ENCODE assay signal across 22 mouse cellular contexts in the genomic region with DNA sequence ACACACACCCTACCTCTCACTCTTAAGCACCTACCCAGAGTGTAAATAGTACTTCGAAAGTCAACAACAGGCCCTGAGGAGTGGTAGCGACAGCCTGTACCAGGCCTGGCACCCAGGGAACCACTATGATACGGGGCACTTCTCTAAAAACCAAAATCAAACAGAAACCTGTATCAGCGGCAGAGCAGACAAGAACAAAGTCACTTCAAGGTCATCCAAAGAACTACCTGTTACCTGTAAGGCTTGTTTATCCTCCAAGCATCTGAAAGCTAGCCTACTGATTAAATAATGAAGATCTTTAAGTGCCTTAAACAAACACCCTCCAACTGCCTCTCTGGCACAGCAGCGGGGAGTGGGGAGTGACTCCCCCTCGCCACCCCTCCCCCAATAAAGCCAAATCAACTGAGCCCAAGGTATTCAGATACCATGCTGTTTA.
DNase-seq lines count a peak whose midpoint lies in the region; ATAC-seq and TF ChIP-seq lines count a peak whose summit lies in the region.
"Had no signal": no experiment of that assay in that cellular context is flagged by ENCODE, and none has a peak within 500 bp of the region (broad histone marks: within the 10 kb centered on the region; RNA-seq: fewer than 3 reads in every experiment).

No protein-coding gene starts in this region.

- ATAC-seq in lung, embryonic 14.5 days (ENCODE audit: insufficient read depth) = peak; percentile 70
- ATAC-seq in stomach, embryonic 16.5 days (ENCODE audit: insufficient read depth, low FRiP score) = peak; percentile 82; the same call in 1 of the 2 replicates
- ATAC-seq: forebrain, embryonic 16.5 days; midbrain, embryonic 13.5 days; Patski had no signal

- 0 out of 2 replicates have a peak overlapping the region, but pooled peaks have one; percentile 26 for H3K4me2 ChIP-seq in lung, embryonic 14.5 days
- no peak overlapping the region for H3K4me2 ChIP-seq in stomach, embryonic 16.5 days (ENCODE audit: low read depth, low read length)
- H3K4me2 ChIP-seq: heart, embryonic 13.5 days; limb, embryonic 12.5 days; liver, embryonic 13.5 days; midbrain, embryonic 13.5 days had no signal

- DNase-seq in kidney, adult 2 months = peak; percentile 38
- DNase-seq in kidney, adult 9 months = no peak
- DNase-seq in lung, embryonic 14.5 days = peak; percentile 35
- peak; percentile 43 for DNase-seq in lung, postnatal 14 days
- no peak for DNase-seq in spleen, postnatal 36 days (ENCODE audit: low spot score in 2 of 2)
- no peak for DNase-seq in kidney, postnatal 10 days
- DNase-seq: adrenal gland, postnatal 36 days; cerebellum, adult 11-12 months; cerebellum, postnatal 10 days; gastrocnemius, postnatal 36 days; kidney, adult 18-20 months; kidney, postnatal 14 days; liver, embryonic 13.5 days; thymus, postnatal 25 days had no signal

- no peaks in the 10 kb centered on the region for H3K9me3 ChIP-seq in lung, embryonic 14.5 days (ENCODE audit: low read depth, low read length)
- no peaks in the 10 kb centered on the region for H3K9me3 ChIP-seq in stomach, embryonic 16.5 days (replicated peaks; ENCODE audit: control insufficient read depth, low read length)
- H3K9me3 ChIP-seq: forebrain, embryonic 10.5 days; heart, embryonic 13.5 days; limb, embryonic 12.5 days; liver, embryonic 13.5 days; midbrain, embryonic 13.5 days had no signal

- H3K36me3 ChIP-seq in kidney, adult 2 months (ENCODE audit: control insufficient read depth, insufficient read depth, low read length) = no peaks in the 10 kb centered on the region
- no peaks in the 10 kb centered on the region for H3K36me3 ChIP-seq in lung, embryonic 14.5 days (ENCODE audit: insufficient read depth)
- no peaks in the 10 kb centered on the region for H3K36me3 ChIP-seq in stomach, embryonic 16.5 days (ENCODE audit: control insufficient read depth, insufficient read depth, low read length)
- H3K36me3 ChIP-seq: heart, embryonic 13.5 days; liver, embryonic 13.5 days; midbrain, embryonic 13.5 days had no signal

- H3K4me3 ChIP-seq in kidney, adult 2 months (ENCODE audit: insufficient read depth, low read depth, low read length) = no peak overlapping the region
- no peak overlapping the region for H3K4me3 ChIP-seq in lung, embryonic 14.5 days (ENCODE audit: low read depth, low read length)
- H3K4me3 ChIP-seq in stomach, embryonic 16.5 days (replicated peaks; ENCODE audit: low read length) = no peak overlapping the region
- H3K4me3 ChIP-seq: forebrain, embryonic 10.5 days; heart, adult 2 months; heart, embryonic 13.5 days; limb, embryonic 12.5 days; liver, embryonic 13.5 days; midbrain, embryonic 13.5 days had no signal

- TF ChIP-seq POLR2A in kidney, adult 2 months (IDR thresholded peaks at IDR 0.05; ENCODE audit: low read depth, low read length) = no peak

- TF ChIP-seq CTCF in kidney, adult 2 months (conservative IDR thresholded peaks at IDR 0.05; ENCODE audit: insufficient read depth, insufficient read length, low read depth, low read length) = no peak
- TF ChIP-seq CTCF in lung, embryonic 14.5 days (IDR thresholded peaks at IDR 0.05; ENCODE audit: low read depth) = no peak

- H3K9ac ChIP-seq in lung, embryonic 14.5 days = no peak overlapping the region
- no peak overlapping the region for H3K9ac ChIP-seq in stomach, embryonic 16.5 days (ENCODE audit: low read length)
- H3K9ac ChIP-seq: limb, embryonic 12.5 days; liver, embryonic 13.5 days; midbrain, embryonic 13.5 days had no signal

- peak overlapping the region; percentile 80 for H3K27ac ChIP-seq in kidney, adult 2 months (ENCODE audit: insufficient read depth, low read depth, low read length)
- H3K27ac ChIP-seq in lung, embryonic 14.5 days (ENCODE audit: low read depth) = peak overlapping the region; percentile 65
- H3K27ac ChIP-seq in stomach, embryonic 16.5 days (ENCODE audit: low read length) = peak overlapping the region; percentile 75
- H3K27ac ChIP-seq: liver, embryonic 13.5 days; midbrain, embryonic 13.5 days had no signal

- H3K27me3 ChIP-seq in kidney, adult 2 months (replicated peaks; ENCODE audit: control insufficient read depth, insufficient read depth, low read length) = no peaks in the 10 kb centered on the region
- no peaks in the 10 kb centered on the region for H3K27me3 ChIP-seq in lung, embryonic 14.5 days (ENCODE audit: insufficient read depth, low read length)
- H3K27me3 ChIP-seq in stomach, embryonic 16.5 days (ENCODE audit: control insufficient read depth, insufficient read depth, low read length) = no peaks in the 10 kb centered on the region
- H3K27me3 ChIP-seq: heart, embryonic 13.5 days; liver, embryonic 13.5 days; Patski had no signal

- peaks cover 19% of the 10 kb centered on the region for H3K4me1 ChIP-seq in kidney, adult 2 months (ENCODE audit: control insufficient read depth, insufficient read depth, low read length)
- H3K4me1 ChIP-seq in lung, embryonic 14.5 days (ENCODE audit: insufficient read depth) = peaks cover 10% of the 10 kb centered on the region
- H3K4me1 ChIP-seq in stomach, embryonic 16.5 days (ENCODE audit: control insufficient read depth, insufficient read depth, low read length) = peaks cover 8% of the 10 kb centered on the region; the same call in 1 of the 2 replicates

- WGBS in kidney, adult 2 months = 75% methylated on average over 6 of the region's 6 CpGs
- WGBS in lung, embryonic 14.5 days = 50% methylated on average over 6 of the region's 6 CpGs
- WGBS in stomach, embryonic 16.5 days = 58% methylated on average over 6 of the region's 6 CpGs

Comparison
In these comparisons a context has a peak if more than half of its experiments do, and no peak if none do; other contexts are left out.
1. DNase-seq: peak in kidney, adult 2 months (single experiment), lung, embryonic 14.5 days (single experiment) and lung, postnatal 14 days (single experiment); none in kidney, adult 9 months (single experiment), spleen, postnatal 36 days (0 of 2) and kidney, postnatal 10 days (single experiment).
2. Peak in every context shown above with its lines, with median percentiles within 50 percentile points of each other: H3K27ac ChIP-seq.